Mouse (Mus musculus): ENCODE results near the gene BC035044. TPM values are rescaled to one million over a fixed set of nuclear protein-coding genes. Genes with fewer than 3 reads are reported as not detected.

BC035044 gene
- polyA plus RNA-seq (2012; ENCODE audit: low replicate concordance) = 0.44 and 0.55 TPM in 2 replicates

DNA sequence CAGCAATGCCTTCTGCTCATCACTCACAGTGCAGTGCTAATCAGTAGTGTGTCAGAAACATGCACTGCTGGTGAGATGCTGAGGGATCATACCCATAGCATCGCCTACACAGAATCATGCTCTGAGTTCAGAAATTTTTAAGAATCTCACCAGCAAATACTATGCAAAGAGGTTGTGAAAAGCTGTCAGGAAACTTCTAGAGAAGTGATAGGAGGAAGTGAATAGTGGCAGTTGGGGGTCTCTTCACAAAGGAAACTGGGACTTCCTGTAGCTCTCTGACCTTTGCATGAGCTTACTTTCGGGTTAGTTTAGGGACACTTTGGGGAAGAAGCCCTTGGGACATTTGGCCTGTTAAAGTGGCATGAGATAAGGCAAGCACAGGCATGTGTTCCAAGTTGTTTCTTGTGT, at the start of gene BC035044:
Gene BC035044, minus strand, starts transcription at position 179 of the 408 bp plus-strand sequence.

DNA sequence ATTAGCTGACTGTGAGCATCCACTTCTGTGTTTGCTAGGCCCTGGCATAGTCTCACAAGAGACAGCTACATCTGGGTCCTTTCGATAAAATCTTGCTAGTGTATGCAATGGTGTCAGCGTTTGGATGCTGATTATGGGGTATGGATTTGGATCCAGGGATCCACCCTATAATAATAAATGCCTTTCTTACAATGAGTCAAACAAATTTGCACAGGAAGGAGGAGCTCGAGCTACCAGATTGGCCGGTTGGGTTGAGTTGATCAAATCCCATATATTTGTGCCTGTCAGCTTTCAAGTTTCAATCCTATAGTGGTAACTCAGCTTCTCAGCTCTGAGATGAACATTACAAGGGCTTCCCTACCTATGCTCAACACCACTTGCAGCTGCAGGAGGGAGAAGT, 43.2 kb upstream of the BC035044 start, which contains the start of gene Clec2g:
Gene Clec2g, plus strand, starts transcription at position 301 of the 400 bp plus-strand sequence.

DNA sequence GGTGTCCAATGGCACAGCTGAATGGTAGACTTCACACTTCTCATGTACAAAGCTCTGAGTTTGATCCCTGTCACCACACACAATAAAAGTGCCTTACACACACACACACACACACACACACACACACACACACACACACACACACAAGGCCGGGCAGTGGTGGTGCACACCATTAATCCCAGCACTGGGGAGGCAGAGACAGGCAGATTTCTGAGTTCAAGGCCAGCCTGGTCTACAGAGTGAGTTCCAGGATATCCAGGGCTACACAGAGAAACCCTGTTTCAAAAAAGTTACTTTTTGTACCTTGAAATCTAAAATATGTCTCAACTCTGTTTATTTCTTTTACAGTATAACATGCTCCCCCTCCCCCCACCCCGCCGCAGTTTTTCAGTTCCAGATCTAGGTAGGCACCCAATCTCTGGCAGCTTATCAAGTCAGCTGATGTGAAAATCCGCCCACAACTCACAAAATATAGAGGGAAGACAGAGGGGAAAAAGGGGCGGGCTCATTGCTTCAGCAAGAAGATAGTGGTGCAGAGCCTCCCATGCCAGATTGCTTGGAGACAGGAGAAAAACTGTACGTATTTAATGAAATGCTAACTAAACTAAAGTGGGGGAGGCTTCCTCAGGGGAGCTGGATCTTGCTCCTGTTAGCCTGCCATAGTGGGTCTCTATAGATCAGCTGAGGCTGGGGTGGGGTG, 3.7 kb downstream of the BC035044 start, which contains the start of gene Clec2i:
Gene Clec2i, plus strand, starts transcription at position 498 of the 700 bp plus-strand sequence.

DNA sequence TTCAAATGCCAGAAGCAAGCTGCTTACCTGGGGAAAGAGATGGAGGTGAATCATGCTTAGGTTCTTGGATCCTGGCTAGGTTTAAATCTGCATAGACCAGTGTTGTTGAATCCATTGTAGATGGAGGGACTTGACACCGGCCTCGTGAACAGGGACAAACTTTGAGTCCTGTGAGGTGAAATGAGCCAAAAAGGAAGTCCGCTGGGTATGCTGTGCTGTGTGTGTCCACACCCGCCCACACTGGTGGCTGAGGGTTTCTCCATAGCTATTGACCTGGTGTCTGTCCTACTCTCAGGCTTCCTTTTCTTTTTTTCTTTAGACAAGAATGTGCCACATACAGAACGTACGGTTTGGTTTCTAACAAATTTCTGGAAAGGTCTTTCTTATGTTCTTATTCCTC, 64.8 kb downstream of the BC035044 start, which contains the start of the genes Gm44511 and Klrb1b:
Gene Gm44511, minus strand, starts transcription at position 184 of the 400 bp plus-strand sequence.
Gene Klrb1b, minus strand, starts transcription at position 200 of the 400 bp plus-strand sequence.

Other genes starting within 250 kb of the BC035044 start
- gene Clec2h, start 228.7 kb downstream of the BC035044 start, polyA plus RNA-seq (2012; ENCODE audit: low replicate concordance) = not detected in 2 replicates
- gene Klrb1, start 168.1 kb downstream of the BC035044 start, polyA plus RNA-seq (2012; ENCODE audit: low replicate concordance) = not detected in 2 replicates
- gene Klrb1c, start 101.9 kb downstream of the BC035044 start, polyA plus RNA-seq (2012; ENCODE audit: low replicate concordance) = 0.15 TPM in 1 of 2 replicates, not detected in the other
- not detected in 2 replicates for gene Gm44511, start 64.8 kb downstream of the BC035044 start, polyA plus RNA-seq (2012; ENCODE audit: low replicate concordance)
- not detected in 2 replicates for gene Klrb1b, start 64.8 kb downstream of the BC035044 start, polyA plus RNA-seq (2012; ENCODE audit: low replicate concordance)
- 0.32 and 0.72 TPM in 2 replicates for gene Clec2i, start 3.5 kb downstream of the BC035044 start, polyA plus RNA-seq (2012; ENCODE audit: low replicate concordance)
- gene Clec2g, start 43.3 kb upstream of the BC035044 start, polyA plus RNA-seq (2012; ENCODE audit: low replicate concordance) = not detected in 2 replicates
- 0.25 and 1.1 TPM in 2 replicates for gene Klrb1f, start 154.8 kb upstream of the BC035044 start, polyA plus RNA-seq (2012; ENCODE audit: low replicate concordance)
- gene Clec2e, start 209.8 kb upstream of the BC035044 start, polyA plus RNA-seq (2012; ENCODE audit: low replicate concordance) = not detected in 2 replicates